Mouse (Mus musculus) layer of hippocampus, adult 2 months (tissue): Measurements from ENCODE around the gene Vmp1. TPM values are rescaled to one million over a fixed set of nuclear protein-coding genes. Genes with fewer than 3 reads are reported as not detected.

ENCODE experiments used
- DNase-seq, 2 experiments: peaks; one replicate each; pipeline ENCODE4 v3.0.0; 2022; ENCODE audit warnings: low spot score in 2 of 2
- H3K27ac ChIP-seq: fragments of 200-600 bp; 2 replicates; pipeline ENCODE4 v1.8.1; 2022
- H3K4me3 ChIP-seq: fragments of 200-600 bp; 2 replicates; pipeline ENCODE4 v1.8.1; 2022; ENCODE audit warnings: mild to moderate bottlenecking
- CTCF ChIP-seq: fragments of 200-600 bp; conservative IDR thresholded peaks from 2 replicates; pipeline ENCODE4 v1.8.1; 2022; ENCODE audit warnings: antibody characterized with exemption, mild to moderate bottlenecking, moderate library complexity
- total RNA-seq, 2 experiments: library from RNA; stranded (reverse); gene quantifications; 2 replicates each; pipeline ENCODE4 v1.2.3; 2021

Gene Vmp1
- total RNA-seq, 2 experiments from 2014 or later, result 111 to 139 TPM

GRCm38 (mm10) chr11:86621139-86621538, 62.5 kb downstream of the Vmp1 start:
- DNase-seq, result peak in 1 of 2 experiments; percentile 11
- peak overlapping the region; percentile 30 for H3K4me3 ChIP-seq
- peak overlapping the region; percentile 67 for H3K27ac ChIP-seq
- no peak for TF ChIP-seq CTCF

- Histone ChIP-seq H3K27ac (no peak overlapping the region), H3K4me3 (no peak overlapping the region)
- DNase-seq, result no peak
- no peak for TF ChIP-seq CTCF
These were observed 64.9 kb downstream of the Vmp1 start for GRCm38 (mm10) chr11:86618548-86619335.

- no peak overlapping the region; the same call in 1 of the 2 replicates for H3K27ac ChIP-seq
- DNase-seq, result no peak
- no peak for TF ChIP-seq CTCF
These were observed 69.0 kb downstream of the Vmp1 start for GRCm38 (mm10) chr11:86614607-86615006.

GRCm38 (mm10) chr11:86614056-86614530, 69.5 kb downstream of the Vmp1 start:
- Histone ChIP-seq H3K27ac (peak overlapping the region; percentile 36), H3K4me3 (no peak overlapping the region)
- TF ChIP-seq CTCF, result no peak
- DNase-seq, result no peak

More at GRCm38 (mm10) chr11:86614607-86615006, 69.0 kb downstream of the Vmp1 start:
- H3K4me3 ChIP-seq, result no peak overlapping the region

GRCm38 (mm10) chr11:86611991-86612390, 71.6 kb downstream of the Vmp1 start:
- no peak overlapping the region for H3K4me3 ChIP-seq
- no peak for DNase-seq
- no peak for TF ChIP-seq CTCF
- H3K27ac ChIP-seq, result no peak overlapping the region

- H3K4me3 ChIP-seq, result no peak overlapping the region
- no peak overlapping the region for H3K27ac ChIP-seq
- no peak for TF ChIP-seq CTCF
- DNase-seq, result no peak
These were observed 73.4 kb downstream of the Vmp1 start for GRCm38 (mm10) chr11:86610239-86610638.

- Histone ChIP-seq H3K4me3 (no peak overlapping the region), H3K27ac (no peak overlapping the region)
- no peak for TF ChIP-seq CTCF
- DNase-seq, result no peak
These were observed 75.8 kb downstream of the Vmp1 start for GRCm38 (mm10) chr11:86607808-86608350.

- TF ChIP-seq CTCF, result no peak
- no peak overlapping the region for H3K27ac ChIP-seq
These were observed 76.9 kb downstream of the Vmp1 start for GRCm38 (mm10) chr11:86606621-86607339.

GRCm38 (mm10) chr11:86604732-86605520, 78.7 kb downstream of the Vmp1 start:
- Histone ChIP-seq H3K27ac (no peak overlapping the region), H3K4me3 (no peak overlapping the region)
- no peak for TF ChIP-seq CTCF
- no peak for DNase-seq

More at GRCm38 (mm10) chr11:86606621-86607339, 76.9 kb downstream of the Vmp1 start:
- DNase-seq, result no peak
- no peak overlapping the region for H3K4me3 ChIP-seq

GRCm38 (mm10) chr11:86604289-86604688, 79.3 kb downstream of the Vmp1 start:
- no peak for DNase-seq
- TF ChIP-seq CTCF, result no peak
- H3K4me3 ChIP-seq, result no peak overlapping the region

GRCm38 (mm10) chr11:86603719-86604118, 79.9 kb downstream of the Vmp1 start:
- DNase-seq, result no peak
- H3K4me3 ChIP-seq, result no peak overlapping the region
- H3K27ac ChIP-seq, result no peak overlapping the region
- no peak for TF ChIP-seq CTCF

More at GRCm38 (mm10) chr11:86604289-86604688, 79.3 kb downstream of the Vmp1 start:
- no peak overlapping the region for H3K27ac ChIP-seq

GRCm38 (mm10) chr11:86602116-86602515, 81.5 kb downstream of the Vmp1 start:
- no peak overlapping the region for H3K27ac ChIP-seq
- TF ChIP-seq CTCF, result no peak
- no peak for DNase-seq
- H3K4me3 ChIP-seq, result no peak overlapping the region
